Mouse (Mus musculus): ENCODE data around the gene Baz1b.
A peak's percentile ranks its signal among the peaks of the same experiment; 100 is the strongest.

Gene Baz1b

GRCm38 (mm10) chr5:135186621-135187348, at the start of gene Baz1b:
TSS of gene Baz1b (plus strand) at chr5:135187264.
- peak; percentile 99 for DNase-seq

- DNase-seq, result no peak
Observed at GRCm38 (mm10) chr5:135139881-135140280, 47.2 kb upstream of the Baz1b start.

- no peak for DNase-seq
Observed at GRCm38 (mm10) chr5:135144469-135144868, 42.6 kb upstream of the Baz1b start.

- no peak for DNase-seq
Observed at GRCm38 (mm10) chr5:135145532-135145931, 41.5 kb upstream of the Baz1b start.

GRCm38 (mm10) chr5:135145955-135146354, 41.1 kb upstream of the Baz1b start:
- DNase-seq, result no peak

- no peak for DNase-seq
Observed at GRCm38 (mm10) chr5:135148715-135149052, 38.4 kb upstream of the Baz1b start.

- peak; percentile 98 for DNase-seq
Observed at GRCm38 (mm10) chr5:135149053-135149819, 37.8 kb upstream of the Baz1b start, which contains the start of gene Tbl2. TSS of gene Tbl2 (plus strand) at chr5:135149657.

GRCm38 (mm10) chr5:135149820-135150178, 37.3 kb upstream of the Baz1b start:
- DNase-seq, result no peak

- no peak for DNase-seq
Observed at GRCm38 (mm10) chr5:135156496-135156895, 30.6 kb upstream of the Baz1b start.

- DNase-seq, result no peak
Observed at GRCm38 (mm10) chr5:135161221-135161620, 25.8 kb upstream of the Baz1b start.

GRCm38 (mm10) chr5:135161650-135162049, 25.4 kb upstream of the Baz1b start:
- no peak for DNase-seq

- DNase-seq, result no peak
Observed at GRCm38 (mm10) chr5:135162361-135162760, 24.7 kb upstream of the Baz1b start.

- no peak for DNase-seq
Observed at GRCm38 (mm10) chr5:135162821-135163220, 24.2 kb upstream of the Baz1b start.

GRCm38 (mm10) chr5:135166909-135167308, 20.2 kb upstream of the Baz1b start:
- DNase-seq, result no peak

GRCm38 (mm10) chr5:135167469-135167868, 19.6 kb upstream of the Baz1b start:
- no peak for DNase-seq

- DNase-seq, result peak; percentile 97
Observed at GRCm38 (mm10) chr5:135168063-135169062, 18.7 kb upstream of the Baz1b start, which contains the start of gene Bcl7b. TSS of gene Bcl7b (plus strand) at chr5:135168283.

GRCm38 (mm10) chr5:135169479-135169878, 17.6 kb upstream of the Baz1b start:
- DNase-seq, result no peak

GRCm38 (mm10) chr5:135171688-135172220, 15.3 kb upstream of the Baz1b start:
- DNase-seq, result no peak

GRCm38 (mm10) chr5:135172986-135173385, 14.1 kb upstream of the Baz1b start:
- no peak for DNase-seq

GRCm38 (mm10) chr5:135175086-135175485, 12.0 kb upstream of the Baz1b start:
- no peak for DNase-seq

GRCm38 (mm10) chr5:135178523-135178922, 8.5 kb upstream of the Baz1b start:
- no peak for DNase-seq

GRCm38 (mm10) chr5:135178996-135179395, 8.1 kb upstream of the Baz1b start:
- peak; percentile 93 for DNase-seq

- DNase-seq, result peak; percentile 59
Observed at GRCm38 (mm10) chr5:135179616-135180015, 7.4 kb upstream of the Baz1b start.

Measured in cerebellum, adult 11 months (tissue).